Mouse (Mus musculus) CD4-positive, CD25-positive, alpha-beta regulatory T cell, adult 4 months (primary cell): Measurements from ENCODE around the gene Fut2. TPM values are rescaled to one million over a fixed set of nuclear protein-coding genes. Genes with fewer than 3 reads are reported as not detected.

ENCODE experiments used
- ATAC-seq: one replicate; pipeline ENCODE4 v1.8.0; 2017
- polyA plus RNA-seq, 2 experiments: library from polyadenylated mRNA; unstranded; fragments of 100-300 nt; shearing (Covaris generic); gene quantifications; one replicate each; pipeline ENCODE4 v1.2.1; 2017

Gene Fut2
- polyA plus RNA-seq, 2 experiments from 2014 or later, result not detected

- ATAC-seq, result no peak
These were observed 36.1 kb upstream of the Fut2 start for GRCm38 (mm10) chr7:45702316-45702715.

- ATAC-seq, result no peak
These were observed 35.4 kb upstream of the Fut2 start for GRCm38 (mm10) chr7:45701607-45702006.

- no peak for ATAC-seq
These were observed 34.9 kb upstream of the Fut2 start for GRCm38 (mm10) chr7:45701072-45701471.

GRCm38 (mm10) chr7:45700301-45701015 is 34.3 kb upstream of the Fut2 start:
- peak; percentile 25 for ATAC-seq

GRCm38 (mm10) chr7:45699523-45700141 is 33.4 kb upstream of the Fut2 start, which contains the start of gene Car11:
Gene Car11 (plus strand): TSS chr7:45699843.
- no peak for ATAC-seq

GRCm38 (mm10) chr7:45697894-45698293 is 31.7 kb upstream of the Fut2 start:
- ATAC-seq, result no peak

GRCm38 (mm10) chr7:45695098-45695497 is 28.9 kb upstream of the Fut2 start:
- ATAC-seq, result peak; percentile 37

- ATAC-seq, result no peak
These were observed 27.9 kb upstream of the Fut2 start, which contains the start of gene Sec1 for GRCm38 (mm10) chr7:45693921-45694591. Gene Sec1 (minus strand): TSS chr7:45694402.

- no peak for ATAC-seq
These were observed 26.2 kb upstream of the Fut2 start for GRCm38 (mm10) chr7:45692364-45692763.

- ATAC-seq, result no peak
These were observed 23.6 kb upstream of the Fut2 start for GRCm38 (mm10) chr7:45689800-45690199.

- no peak for ATAC-seq
These were observed 22.9 kb upstream of the Fut2 start for GRCm38 (mm10) chr7:45689099-45689498.

- ATAC-seq, result no peak
These were observed 20.6 kb upstream of the Fut2 start for GRCm38 (mm10) chr7:45686841-45687240.

GRCm38 (mm10) chr7:45685811-45686210 is 19.6 kb upstream of the Fut2 start:
- ATAC-seq, result no peak

- no peak for ATAC-seq
These were observed 17.3 kb upstream of the Fut2 start, which contains the start of gene Ntn5 for GRCm38 (mm10) chr7:45683396-45684050. Gene Ntn5 (plus strand): TSS chr7:45684022.

GRCm38 (mm10) chr7:45682144-45683126 is 16.2 kb upstream of the Fut2 start:
- ATAC-seq, result peak; percentile 80

- peak; percentile 70 for ATAC-seq
These were observed 15.0 kb upstream of the Fut2 start for GRCm38 (mm10) chr7:45681046-45681736.

GRCm38 (mm10) chr7:45679966-45680621 is 13.9 kb upstream of the Fut2 start:
- ATAC-seq, result no peak

- ATAC-seq, result no peak
These were observed 12.3 kb upstream of the Fut2 start for GRCm38 (mm10) chr7:45678513-45678912.

GRCm38 (mm10) chr7:45677627-45678295 is 11.6 kb upstream of the Fut2 start:
- ATAC-seq, result no peak

GRCm38 (mm10) chr7:45668921-45669320 is 2.7 kb upstream of the Fut2 start:
- ATAC-seq, result no peak
